Mouse (Mus musculus) layer of hippocampus, adult 2 months (tissue): ENCODE results near the gene Ccdc86. TPM values are rescaled to one million over a fixed set of nuclear protein-coding genes. Genes with fewer than 3 reads are reported as not detected.
A peak's percentile ranks its signal among the peaks of the same experiment; 100 is the strongest.

Experiments
- DNase-seq, 2 experiments: peaks; one replicate each; pipeline ENCODE4 v3.0.0; 2022; ENCODE audit warnings: low spot score in 2 of 2
- H3K27ac ChIP-seq: fragments of 200-600 bp; 2 replicates; pipeline ENCODE4 v1.8.1; 2022
- H3K4me3 ChIP-seq: fragments of 200-600 bp; 2 replicates; pipeline ENCODE4 v1.8.1; 2022; ENCODE audit warnings: mild to moderate bottlenecking
- CTCF ChIP-seq: fragments of 200-600 bp; conservative IDR thresholded peaks from 2 replicates; pipeline ENCODE4 v1.8.1; 2022; ENCODE audit warnings: antibody characterized with exemption, mild to moderate bottlenecking, moderate library complexity
- total RNA-seq, 2 experiments: library from RNA; stranded (reverse); gene quantifications; 2 replicates each; pipeline ENCODE4 v1.2.3; 2021

The Ccdc86 gene
- total RNA-seq, 2 experiments from 2014 or later: 7.9 to 9.7 TPM

- peak in 1 of 2 experiments; percentile 15 for DNase-seq
These were observed 8.1 kb downstream of the Ccdc86 start for GRCm38 (mm10) chr19:10940801-10941457.

GRCm38 (mm10) chr19:10940097-10940800, 8.8 kb downstream of the Ccdc86 start:
- TF ChIP-seq CTCF: peak; percentile 86
- DNase-seq: peak; percentile 48 to 71
- H3K4me3 ChIP-seq: peak overlapping the region; percentile 19
- H3K27ac ChIP-seq: no peak overlapping the region

More at GRCm38 (mm10) chr19:10940801-10941457, 8.1 kb downstream of the Ccdc86 start:
- Histone ChIP-seq H3K4me3 (peak overlapping the region; percentile 19), H3K27ac (no peak overlapping the region)
- no peak for TF ChIP-seq CTCF

GRCm38 (mm10) chr19:10938771-10939170, 10.3 kb downstream of the Ccdc86 start:
- TF ChIP-seq CTCF: no peak
- no peak overlapping the region for H3K4me3 ChIP-seq
- DNase-seq: no peak
- H3K27ac ChIP-seq: no peak overlapping the region

- DNase-seq: no peak
- no peak within 1 kb of the TSS for H3K27ac ChIP-seq
- no peak for TF ChIP-seq CTCF
- no peak within 1 kb of the TSS for H3K4me3 ChIP-seq
These were observed 11.9 kb downstream of the Ccdc86 start, which contains the start of gene Ptgdr2 for GRCm38 (mm10) chr19:10937110-10937563. Gene Ptgdr2 (plus strand): TSS chr19:10937160.

DNA sequence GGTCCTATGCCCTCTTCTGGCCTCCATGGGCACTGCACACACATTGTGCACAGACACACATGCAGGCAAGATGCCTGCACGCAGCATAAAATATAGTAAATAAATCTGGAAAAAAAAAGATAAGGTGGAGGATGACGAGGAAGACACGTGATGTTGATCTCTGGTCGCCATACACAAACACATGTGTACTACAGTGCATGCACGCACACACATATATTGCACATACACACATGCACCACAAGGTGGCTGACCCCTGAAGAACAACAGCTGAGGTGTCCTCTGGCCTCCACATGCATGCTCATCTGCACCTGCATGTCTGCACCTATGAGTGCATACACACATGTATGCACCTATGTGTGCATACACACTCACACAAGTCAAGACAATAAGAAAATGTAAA, 13.0 kb downstream of the Ccdc86 start:
- Histone ChIP-seq H3K4me3 (no peak overlapping the region), H3K27ac (no peak overlapping the region)
- TF ChIP-seq CTCF: peak; percentile 40
- DNase-seq: no peak

DNA sequence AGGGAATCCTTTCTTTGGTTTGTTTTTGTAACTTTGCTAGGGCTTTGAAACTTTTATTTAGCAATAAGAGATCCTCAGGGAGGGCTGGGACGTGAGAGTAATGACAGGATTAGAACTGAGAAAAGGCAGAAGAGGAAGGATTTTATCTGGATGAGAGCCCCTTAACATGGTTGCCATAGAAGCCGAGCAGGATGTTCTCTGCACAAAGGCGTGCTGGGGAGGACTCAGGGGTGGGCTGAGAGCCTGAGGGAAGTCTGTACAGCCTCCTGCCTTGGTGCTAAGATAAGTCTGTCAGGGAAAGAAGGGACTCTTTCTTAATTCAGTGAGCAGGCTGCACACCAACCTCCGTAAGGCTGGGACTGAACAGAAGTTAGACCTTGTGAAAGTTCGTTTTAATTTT, 14.0 kb downstream of the Ccdc86 start:
- peak in 1 of 2 experiments; percentile 46 for DNase-seq
- peak overlapping the region; percentile 53; the same call in 1 of the 2 replicates for H3K27ac ChIP-seq
- no peak for TF ChIP-seq CTCF
- H3K4me3 ChIP-seq: no peak overlapping the region

- no peak for DNase-seq
- Histone ChIP-seq H3K4me3 (no peak overlapping the region), H3K27ac (no peak overlapping the region)
- TF ChIP-seq CTCF: no peak
These were observed 18.4 kb downstream of the Ccdc86 start for GRCm38 (mm10) chr19:10930641-10931040.

- Histone ChIP-seq H3K4me3 (no peak overlapping the region), H3K27ac (no peak overlapping the region)
- TF ChIP-seq CTCF: no peak
- DNase-seq: no peak
These were observed 22.4 kb downstream of the Ccdc86 start for GRCm38 (mm10) chr19:10926666-10927065.

DNA sequence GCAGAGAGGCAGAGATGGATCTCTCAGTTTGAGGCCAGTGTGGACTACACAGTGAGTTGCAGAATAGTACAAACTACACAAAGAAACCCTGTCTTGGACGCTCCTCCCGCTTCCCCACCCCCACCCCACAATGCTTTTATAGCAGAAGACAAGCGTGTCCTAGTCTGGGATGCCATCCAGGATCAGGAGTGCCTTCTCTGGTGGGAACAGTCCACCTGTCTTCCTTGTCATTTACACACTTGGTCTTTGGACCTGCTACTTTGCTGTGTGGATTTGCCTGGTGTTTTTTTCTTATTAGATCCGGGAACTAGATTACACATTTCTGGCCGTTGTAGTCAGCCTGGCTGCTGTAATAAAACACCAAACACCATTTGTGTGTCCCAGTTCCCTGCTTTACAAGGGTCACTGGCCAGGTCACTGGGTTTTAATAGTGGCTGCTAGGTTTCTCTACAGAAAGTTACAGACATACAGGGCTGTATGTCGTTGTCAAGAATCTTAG, 22.9 kb downstream of the Ccdc86 start:
- no peak overlapping the region for H3K4me3 ChIP-seq
- no peak overlapping the region for H3K27ac ChIP-seq
- TF ChIP-seq CTCF: no peak
- no peak for DNase-seq

DNA sequence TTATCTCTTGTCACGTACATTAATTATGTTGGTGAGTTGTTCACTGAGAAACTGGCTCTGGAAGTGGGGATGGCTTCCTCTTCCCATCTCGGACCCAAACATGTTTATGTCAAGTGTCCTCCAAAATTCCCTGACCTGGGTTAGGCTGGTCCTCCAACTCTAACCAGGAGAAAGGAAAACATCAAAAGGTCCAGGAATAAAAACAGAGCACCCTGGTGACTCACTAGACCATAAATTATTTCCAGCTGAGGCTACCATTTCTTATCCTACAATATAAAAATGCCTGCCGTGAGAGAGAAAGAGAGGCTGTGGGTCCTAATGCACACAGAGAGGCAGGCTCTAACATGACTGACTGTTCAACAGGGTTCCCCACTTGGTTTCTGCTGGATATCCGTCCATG, 24.8 kb downstream of the Ccdc86 start:
- H3K4me3 ChIP-seq: no peak overlapping the region
- no peak for TF ChIP-seq CTCF
- no peak for DNase-seq
- H3K27ac ChIP-seq: no peak overlapping the region

DNA sequence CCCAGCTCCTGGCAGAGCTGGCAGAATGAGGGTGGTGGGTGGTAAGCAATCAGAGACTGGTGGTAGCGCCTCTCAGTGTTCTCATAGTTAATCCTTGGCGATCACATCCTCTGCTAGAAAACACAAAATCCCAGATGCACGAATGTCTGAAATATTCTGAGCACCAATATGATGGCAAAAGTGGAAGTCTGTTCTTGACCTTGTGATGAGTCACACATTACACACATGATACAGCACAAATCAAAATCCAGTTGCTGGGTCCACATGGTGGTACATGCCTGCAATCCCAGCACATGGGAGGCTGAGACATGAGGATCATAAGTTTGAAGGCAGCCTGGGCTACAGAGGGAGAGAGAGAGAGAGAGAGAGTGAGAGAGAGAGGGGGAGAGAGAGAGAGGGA, 28.0 kb downstream of the Ccdc86 start:
- no peak for TF ChIP-seq CTCF
- Histone ChIP-seq H3K4me3 (no peak overlapping the region), H3K27ac (no peak overlapping the region)
- no peak for DNase-seq

GRCm38 (mm10) chr19:10920532-10920931, 28.5 kb downstream of the Ccdc86 start, which contains the start of gene Zp1:
Gene Zp1 (minus strand): TSS chr19:10920632.
- Histone ChIP-seq H3K27ac (no peak within 1 kb of the TSS), H3K4me3 (no peak within 1 kb of the TSS)
- TF ChIP-seq CTCF: no peak
- no peak for DNase-seq

DNA sequence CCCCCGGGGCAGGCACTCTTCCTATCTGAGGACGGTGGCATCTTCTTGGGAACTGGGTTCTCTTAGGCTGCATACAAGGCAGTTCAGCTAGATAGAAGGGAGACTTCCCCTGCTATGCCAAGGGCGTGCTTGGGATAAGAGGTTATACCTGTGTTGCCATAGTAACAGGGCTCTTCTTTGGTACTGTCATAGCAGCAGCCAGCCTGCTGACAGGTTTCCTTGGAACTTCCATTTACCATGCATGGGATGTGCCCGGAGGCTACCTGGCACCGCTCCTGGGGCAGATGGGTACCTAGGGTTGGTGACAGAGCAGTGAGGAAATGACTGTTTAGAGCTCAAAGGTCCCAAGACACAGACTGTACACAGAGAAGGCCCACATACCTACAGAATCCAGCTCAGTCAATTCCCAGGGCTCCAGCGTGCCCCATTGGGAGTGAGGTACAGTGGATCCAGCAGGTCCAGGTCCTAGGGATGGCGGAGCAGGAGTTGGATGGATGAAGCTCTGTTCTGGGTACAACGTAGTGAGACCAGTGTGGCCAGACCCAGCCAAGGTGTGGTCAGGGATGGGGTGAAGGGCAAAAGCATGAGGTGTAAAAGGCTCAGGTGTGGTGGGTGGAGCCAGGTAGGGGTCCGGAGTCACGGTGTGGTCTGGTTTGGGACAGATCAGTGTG, 30.6 kb downstream of the Ccdc86 start:
- no peak overlapping the region for H3K4me3 ChIP-seq
- TF ChIP-seq CTCF: no peak
- no peak overlapping the region for H3K27ac ChIP-seq
- no peak for DNase-seq
